Mouse (Mus musculus) spleen, postnatal 10 days (tissue): Measurements from ENCODE around the gene Hnrnpm.

Source experiments
- DNase-seq, 2 experiments: peaks; one replicate each; pipeline ENCODE4 v3.0.0; 2021 to 2022; ENCODE audit warnings: low spot score in 2 of 2

Gene Hnrnpm

GRCm38 (mm10) chr17:33673837-33674236 is 12.8 kb downstream of the Hnrnpm start:
- no peak for DNase-seq

GRCm38 (mm10) chr17:33669681-33670080 is 17.0 kb downstream of the Hnrnpm start:
- no peak for DNase-seq

- no peak for DNase-seq
Measured at GRCm38 (mm10) chr17:33666813-33667212, 19.8 kb downstream of the Hnrnpm start.

- DNase-seq, result no peak
Measured at GRCm38 (mm10) chr17:33649781-33650475, 36.7 kb downstream of the Hnrnpm start.

- no peak for DNase-seq
Measured at GRCm38 (mm10) chr17:33645073-33645472, 41.6 kb downstream of the Hnrnpm start.

- DNase-seq, result no peak
Measured at GRCm38 (mm10) chr17:33644068-33644467, 42.6 kb downstream of the Hnrnpm start.

- no peak for DNase-seq
Measured at GRCm38 (mm10) chr17:33639743-33640142, 46.9 kb downstream of the Hnrnpm start.

- DNase-seq, result no peak
Measured at GRCm38 (mm10) chr17:33637516-33638276, 49.0 kb downstream of the Hnrnpm start, which contains the start of gene Pram1. Pram1 (plus strand) TSS chr17:33638056.

GRCm38 (mm10) chr17:33637038-33637437 is 49.6 kb downstream of the Hnrnpm start:
- DNase-seq, result no peak

- no peak for DNase-seq
Measured at GRCm38 (mm10) chr17:33631796-33632195, 54.9 kb downstream of the Hnrnpm start.

- no peak for DNase-seq
Measured at GRCm38 (mm10) chr17:33631236-33631635, 55.4 kb downstream of the Hnrnpm start.

GRCm38 (mm10) chr17:33630171-33630895 is 56.3 kb downstream of the Hnrnpm start:
- DNase-seq, result no peak

- DNase-seq, result no peak
Measured at GRCm38 (mm10) chr17:33629487-33630125, 57.1 kb downstream of the Hnrnpm start.

GRCm38 (mm10) chr17:33628621-33629486 is 57.8 kb downstream of the Hnrnpm start, which contains the start of gene Zfp414:
Zfp414 (plus strand) TSS chr17:33629090.
- peak; percentile 93 to 95 for DNase-seq

- DNase-seq, result no peak
Measured at GRCm38 (mm10) chr17:33627281-33627680, 59.4 kb downstream of the Hnrnpm start.

GRCm38 (mm10) chr17:33613726-33614125 is 72.9 kb downstream of the Hnrnpm start:
- DNase-seq, result peak in 1 of 2 experiments; percentile 0

GRCm38 (mm10) chr17:33610548-33610947 is 76.1 kb downstream of the Hnrnpm start:
- DNase-seq, result peak in 1 of 2 experiments; percentile 9

GRCm38 (mm10) chr17:33607273-33607672 is 79.4 kb downstream of the Hnrnpm start:
- DNase-seq, result peak in 1 of 2 experiments; percentile 8

- DNase-seq, result peak in 1 of 2 experiments; percentile 9
Measured at GRCm38 (mm10) chr17:33601947-33602346, 84.7 kb downstream of the Hnrnpm start.

GRCm38 (mm10) chr17:33600831-33601230 is 85.8 kb downstream of the Hnrnpm start:
- DNase-seq, result no peak
